Mouse (Mus musculus) liver, postnatal 0 days (tissue): ENCODE data around the gene Hist1h3b. TPM values are rescaled to one million over a fixed set of nuclear protein-coding genes. Genes with fewer than 3 reads are reported as not detected.

Experiments
- ATAC-seq: fragments of 200-750 bp; cut with Nextera tagmentation; 2 replicates; pipeline ENCODE4 v1.8.0; 2017; ENCODE audit warnings: mild to moderate bottlenecking, moderate library complexity
- DNase-seq: peaks from one replicate; pipeline ENCODE4 v3.0.0-alpha.2; 2016
- H3K27ac ChIP-seq: fragments of 300-500 bp; sonication (generic); 2 replicates; pipeline ENCODE4 v1.5.1; 2014; ENCODE audit warnings: antibody characterized with exemption, moderate library complexity, mild to moderate bottlenecking, low read depth
- H3K27me3 ChIP-seq: fragments of 300-500 bp; sonication (generic); 2 replicates; pipeline ENCODE4 v1.6.1; 2014; ENCODE audit warnings: low read length, control low read depth, mixed read lengths; ENCODE audit not compliant: insufficient read depth
- H3K36me3 ChIP-seq: fragments of 300-500 bp; sonication (generic); replicated peaks from 2 replicates; pipeline ENCODE4 v1.6.1; 2014; ENCODE audit warnings: mild to moderate bottlenecking, control low read depth, low read length, moderate library complexity, mixed read lengths; ENCODE audit not compliant: insufficient read depth
- H3K4me1 ChIP-seq: fragments of 300-500 bp; sonication (generic); 2 replicates; pipeline ENCODE4 v1.6.1; 2014; ENCODE audit warnings: antibody characterized with exemption, mild to moderate bottlenecking, control low read depth; ENCODE audit not compliant: insufficient read depth
- H3K4me2 ChIP-seq: fragments of 300-500 bp; sonication (generic); 2 replicates; pipeline ENCODE4 v1.6.1; 2014; ENCODE audit warnings: low read depth, mild to moderate bottlenecking, low read length, moderate library complexity, mixed read lengths
- H3K4me3 ChIP-seq: fragments of 300-500 bp; sonication (generic); 2 replicates; pipeline ENCODE4 v1.5.1; 2014; ENCODE audit warnings: low read depth, low read length
- H3K9ac ChIP-seq: fragments of 300-500 bp; sonication (generic); replicated peaks from 2 replicates; pipeline ENCODE4 v1.6.1; 2014; ENCODE audit warnings: mild to moderate bottlenecking, moderate library complexity
- H3K9me3 ChIP-seq: fragments of 300-500 bp; sonication (generic); 2 replicates; pipeline ENCODE4 v1.6.1; 2016; ENCODE audit warnings: mild to moderate bottlenecking, control low read depth, low read length, mixed read lengths
- CTCF ChIP-seq: sonication (generic); IDR thresholded peaks from 2 replicates; pipeline ENCODE4 v1.5.1; 2016; ENCODE audit warnings: antibody characterized with exemption, low read depth
- EP300 ChIP-seq: IDR thresholded peaks from 2 replicates; pipeline ENCODE4 v1.6.1; 2016; ENCODE audit warnings: antibody characterized with exemption, low read depth, mild to moderate bottlenecking
- WGBS: fragments of 180-500 bp; shearing (Covaris S2); extraction: QIAGEN DNeasy Blood & Tissue Kit; methylation state at CpG from one replicate; pipeline ENCODE4 v1.1.7; 2014; ENCODE audit not compliant: insufficient replicate concordance; 5-methylcytosine and 5-hydroxymethylcytosine counted together
- polyA plus RNA-seq: library from polyadenylated mRNA; unstranded; fragments of >200 nt; fragmentation: Nextera tagmentation; extraction: Ambion mirVana; gene quantifications from 2 replicates; pipeline ENCODE4 v1.2.1, GENCODE M21; 2015

Hist1h3b gene
- polyA plus RNA-seq, 1 experiment from 2014 or later: 16.0 TPM

GRCm38 (mm10) chr13:23724239-23724638, 27.8 kb upstream of the Hist1h3b start:
- H3K4me3 ChIP-seq: no peak overlapping the region
- WGBS: 73% methylated on average over 4 of the region's 4 CpGs
- no peaks in the 10 kb centered on the region for H3K9me3 ChIP-seq
- DNase-seq (peak; percentile 8), ATAC-seq (no peak)
- no peaks in the 10 kb centered on the region for H3K27me3 ChIP-seq
- no peaks in the 10 kb centered on the region for H3K36me3 ChIP-seq
- TF ChIP-seq CTCF (no peak), EP300 (no peak)
- peaks cover 9% of the 10 kb centered on the region for H3K4me1 ChIP-seq
- no peak overlapping the region for H3K27ac ChIP-seq
- no peak overlapping the region for H3K4me2 ChIP-seq
- H3K9ac ChIP-seq: no peak overlapping the region

GRCm38 (mm10) chr13:23725213-23725612, 26.9 kb upstream of the Hist1h3b start:
- H3K27me3 ChIP-seq: no peaks in the 10 kb centered on the region
- ATAC-seq: no peak
- H3K9me3 ChIP-seq: no peaks in the 10 kb centered on the region
- no peak overlapping the region for H3K4me2 ChIP-seq
- no peak for TF ChIP-seq CTCF
- no peak for TF ChIP-seq EP300
- no peaks in the 10 kb centered on the region for H3K36me3 ChIP-seq
- no peak overlapping the region for H3K27ac ChIP-seq
- WGBS: 56% methylated on average over 1 of the region's 1 CpGs
- no peak overlapping the region for H3K4me3 ChIP-seq
- peaks cover 12% of the 10 kb centered on the region for H3K4me1 ChIP-seq
- DNase-seq: peak; percentile 6
- no peak overlapping the region for H3K9ac ChIP-seq

- Histone ChIP-seq H3K27ac (peak overlapping the region; percentile 39), H3K4me3 (no peak overlapping the region), H3K27me3 (no peaks in the 10 kb centered on the region), H3K9me3 (no peaks in the 10 kb centered on the region), H3K4me2 (0 out of 2 replicates have a peak overlapping the region, but pooled peaks have one; percentile 27), H3K36me3 (no peaks in the 10 kb centered on the region), H3K4me1 (peaks cover 15% of the 10 kb centered on the region), H3K9ac (0 out of 2 replicates have a peak overlapping the region, but pooled peaks have one; percentile 26)
- TF ChIP-seq CTCF (no peak), EP300 (no peak)
- DNase-seq: peak; percentile 12
- no peak for ATAC-seq
- 61% methylated on average over 18 of the region's 18 CpGs for WGBS
Observed at GRCm38 (mm10) chr13:23728472-23729191, 23.4 kb upstream of the Hist1h3b start.

- Histone ChIP-seq H3K27me3 (no peaks in the 10 kb centered on the region), H3K36me3 (no peaks in the 10 kb centered on the region), H3K9me3 (no peaks in the 10 kb centered on the region), H3K9ac (no peak overlapping the region), H3K27ac (peak overlapping the region; percentile 39), H3K4me2 (no peak overlapping the region), H3K4me3 (no peak overlapping the region), H3K4me1 (peaks cover 15% of the 10 kb centered on the region)
- 51% methylated on average over 9 of the region's 9 CpGs for WGBS
- DNase-seq (peak; percentile 11), ATAC-seq (no peak)
- TF ChIP-seq CTCF (no peak), EP300 (no peak)
Observed at GRCm38 (mm10) chr13:23729192-23729525, 22.9 kb upstream of the Hist1h3b start.

GRCm38 (mm10) chr13:23729706-23730105, 22.4 kb upstream of the Hist1h3b start:
- DNase-seq (peak; percentile 13), ATAC-seq (no peak)
- H3K4me2 ChIP-seq: no peak overlapping the region
- WGBS: 84% methylated on average over 5 of the region's 5 CpGs
- H3K4me1 ChIP-seq: peaks cover 15% of the 10 kb centered on the region
- H3K27me3 ChIP-seq: no peaks in the 10 kb centered on the region
- H3K9me3 ChIP-seq: no peaks in the 10 kb centered on the region
- TF ChIP-seq CTCF: no peak
- TF ChIP-seq EP300: no peak
- H3K27ac ChIP-seq: peak overlapping the region; percentile 39; the same call in 1 of the 2 replicates
- no peak overlapping the region for H3K9ac ChIP-seq
- H3K36me3 ChIP-seq: no peaks in the 10 kb centered on the region
- H3K4me3 ChIP-seq: no peak overlapping the region

GRCm38 (mm10) chr13:23730479-23730878, 21.6 kb upstream of the Hist1h3b start:
- TF ChIP-seq EP300 (peak; percentile 17; the same call in 1 of the 2 replicates), CTCF (no peak)
- H3K27me3 ChIP-seq: no peaks in the 10 kb centered on the region
- 49% methylated on average over 8 of the region's 8 CpGs for WGBS
- ATAC-seq (peak; percentile 92), DNase-seq (peak; percentile 69)
- H3K36me3 ChIP-seq: no peaks in the 10 kb centered on the region
- H3K4me1 ChIP-seq: peaks cover 15% of the 10 kb centered on the region
- no peak overlapping the region for H3K9ac ChIP-seq
- H3K4me3 ChIP-seq: no peak overlapping the region
- no peaks in the 10 kb centered on the region for H3K9me3 ChIP-seq
- H3K4me2 ChIP-seq: peak overlapping the region; percentile 10
- no peak overlapping the region for H3K27ac ChIP-seq
